17 mouse cellular contexts compared by ENCODE assay signal in the genomic region with DNA sequence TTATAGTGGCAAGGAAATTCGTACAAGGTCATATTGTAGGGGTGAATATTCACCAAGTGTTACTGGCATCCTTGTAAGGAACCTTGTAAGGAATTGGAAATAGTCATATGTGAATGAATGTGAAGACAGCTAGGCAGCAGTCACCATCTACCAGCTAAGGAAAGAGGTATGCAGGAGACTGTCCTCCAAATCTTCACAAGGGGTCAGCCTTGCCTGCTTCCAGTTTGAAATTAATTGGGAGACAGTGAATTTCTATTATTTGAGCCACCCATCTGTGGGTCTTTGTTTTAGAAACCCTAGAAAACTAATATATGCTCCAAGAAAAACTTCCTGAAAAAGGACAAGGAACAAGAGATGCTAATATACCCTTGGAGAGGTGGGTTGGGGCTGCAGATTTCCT.
"Had no signal": no experiment of that assay in that cellular context is flagged by ENCODE, and none has a peak within 500 bp of the region (broad histone marks: within the 10 kb centered on the region; RNA-seq: fewer than 3 reads in every experiment).

No protein-coding gene starts in this region.

- H3K4me3 ChIP-seq: lung, embryonic 15.5 days; megakaryocyte, embryonic 14.5 days; midbrain, embryonic 12.5 days; neural tube, embryonic 12.5 days; stomach, embryonic 15.5 days had no signal

- DNase-seq: liver, postnatal 0 days; lung, adult 2 months; lung, postnatal 14 days; lung, postnatal 36 days; midbrain, embryonic 14.5 days; right cerebral cortex, postnatal 14 days; thymus, adult 18-20 months; thymus, postnatal 14 days; thymus, postnatal 36 days had no signal

- H3K4me1 ChIP-seq: lung, embryonic 15.5 days; megakaryocyte, embryonic 14.5 days; midbrain, embryonic 12.5 days; neural tube, embryonic 12.5 days; stomach, embryonic 15.5 days had no signal

- H3K27ac ChIP-seq: lung, embryonic 15.5 days; macrophage; midbrain, embryonic 12.5 days; neural tube, embryonic 12.5 days; stomach, embryonic 15.5 days had no signal

- H3K36me3 ChIP-seq: lung, embryonic 15.5 days; midbrain, embryonic 12.5 days; neural tube, embryonic 12.5 days; stomach, embryonic 15.5 days had no signal

- ATAC-seq: liver, postnatal 0 days; lung, postnatal 0 days; midbrain, embryonic 16.5 days had no signal

- H3K4me2 ChIP-seq: lung, embryonic 15.5 days; midbrain, embryonic 12.5 days; neural tube, embryonic 12.5 days; stomach, embryonic 15.5 days had no signal

- H3K27me3 ChIP-seq: lung, embryonic 15.5 days; megakaryocyte, embryonic 14.5 days; midbrain, embryonic 12.5 days; neural tube, embryonic 12.5 days; stomach, embryonic 15.5 days had no signal

- H3K9me3 ChIP-seq: lung, embryonic 15.5 days; megakaryocyte, embryonic 14.5 days; midbrain, embryonic 12.5 days; neural tube, embryonic 12.5 days; stomach, embryonic 15.5 days had no signal

- H3K9ac ChIP-seq: liver, postnatal 0 days; lung, embryonic 15.5 days; midbrain, embryonic 12.5 days; neural tube, embryonic 12.5 days; stomach, embryonic 15.5 days had no signal
